23 mouse cellular contexts compared by ENCODE assay signal in the genomic region with DNA sequence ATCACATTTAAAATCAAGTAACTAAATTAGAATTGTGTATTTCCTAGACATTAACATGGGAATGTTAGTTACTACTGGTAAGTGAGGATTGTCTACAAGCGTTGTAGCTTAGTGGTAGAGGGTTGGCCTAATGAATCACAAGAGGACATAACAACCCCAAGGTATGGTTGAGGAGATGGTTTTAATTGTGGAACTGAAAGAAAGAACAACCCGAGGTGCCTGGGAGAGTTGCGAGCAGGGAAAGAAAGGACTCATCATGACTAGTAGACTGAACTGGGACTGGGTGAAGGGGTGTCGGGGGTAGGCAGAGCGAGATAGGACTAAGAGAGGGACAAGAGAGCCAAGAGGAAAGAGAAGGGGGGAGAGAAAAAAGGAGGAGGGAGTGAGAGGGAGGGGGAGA.
"Had no signal": no experiment of that assay in that cellular context is flagged by ENCODE, and none has a peak within 500 bp of the region (broad histone marks: within the 10 kb centered on the region; RNA-seq: fewer than 3 reads in every experiment).

No protein-coding gene starts in this region.

- H3K9me3 ChIP-seq: liver, embryonic 13.5 days; liver, embryonic 15.5 days; lung, embryonic 15.5 days; midbrain, embryonic 10.5 days; midbrain, embryonic 13.5 days; midbrain, embryonic 15.5 days; neural tube, embryonic 13.5 days; neural tube, embryonic 15.5 days had no signal

- H3K9ac ChIP-seq: liver, embryonic 13.5 days; liver, embryonic 15.5 days; liver, postnatal 0 days; lung, embryonic 15.5 days; midbrain, embryonic 13.5 days; midbrain, embryonic 15.5 days; neural tube, embryonic 13.5 days; neural tube, embryonic 15.5 days had no signal

- ATAC-seq: liver, postnatal 0 days; lung, postnatal 0 days; midbrain, embryonic 13.5 days; midbrain, embryonic 15.5 days had no signal

- H3K36me3 ChIP-seq: liver, embryonic 13.5 days; liver, embryonic 15.5 days; lung, embryonic 15.5 days; midbrain, embryonic 10.5 days; midbrain, embryonic 13.5 days; midbrain, embryonic 15.5 days; neural tube, embryonic 13.5 days; neural tube, embryonic 15.5 days had no signal

- H3K4me3 ChIP-seq: liver, embryonic 13.5 days; liver, embryonic 15.5 days; lung, embryonic 15.5 days; midbrain, embryonic 10.5 days; midbrain, embryonic 13.5 days; midbrain, embryonic 15.5 days; myocyte; neural tube, embryonic 13.5 days; neural tube, embryonic 15.5 days had no signal

- DNase-seq: liver, embryonic 13.5 days; liver, postnatal 0 days; lung, adult 2 months; lung, postnatal 14 days; lung, postnatal 36 days; retina, postnatal 1 day; right cerebral cortex, adult 18-20 months; right cerebral cortex, postnatal 25 days; right cerebral cortex, postnatal 4 days; spleen, adult 18-20 months; thymus, adult 18-20 months; thymus, postnatal 14 days; thymus, postnatal 36 days had no signal

- H3K27me3 ChIP-seq: liver, embryonic 13.5 days; liver, embryonic 15.5 days; lung, embryonic 15.5 days; midbrain, embryonic 13.5 days; midbrain, embryonic 15.5 days; neural tube, embryonic 13.5 days; neural tube, embryonic 15.5 days had no signal

- H3K4me2 ChIP-seq: liver, embryonic 13.5 days; liver, embryonic 15.5 days; lung, embryonic 15.5 days; midbrain, embryonic 13.5 days; midbrain, embryonic 15.5 days; neural tube, embryonic 13.5 days; neural tube, embryonic 15.5 days had no signal

- H3K27ac ChIP-seq: liver, embryonic 13.5 days; liver, embryonic 15.5 days; lung, embryonic 15.5 days; macrophage; midbrain, embryonic 10.5 days; midbrain, embryonic 13.5 days; midbrain, embryonic 15.5 days; neural tube, embryonic 13.5 days; neural tube, embryonic 15.5 days had no signal

- H3K4me1 ChIP-seq: liver, embryonic 13.5 days; liver, embryonic 15.5 days; midbrain, embryonic 10.5 days; midbrain, embryonic 13.5 days; midbrain, embryonic 15.5 days had no signal
